Mouse (Mus musculus): Measurements from ENCODE around the gene Gpr45.

- no peak for TF ChIP-seq CTCF (IDR thresholded peaks at IDR 0.05; ENCODE audit: extremely low read depth, insufficient read length, insufficient replicate concordance, low read depth, low read length)
- TF ChIP-seq POLR2A (IDR thresholded peaks at IDR 0.05; ENCODE audit: low read depth, low read length): no peak
Measured at GRCm38 (mm10) chr1:42905148-42905547, 47.5 kb upstream of the Gpr45 start.
